Mouse (Mus musculus): ENCODE measurements around the gene Tmem208.

GRCm38 (mm10) chr8:105286907-105287306 lies 39.2 kb upstream of the Tmem208 start:
- TF ChIP-seq POLR2A (IDR thresholded peaks at IDR 0.05; ENCODE audit: low read depth, low read length) (no peak), MAX (IDR thresholded peaks at IDR 0.05; ENCODE audit: low read length) (no peak), CTCF (conservative IDR thresholded peaks at IDR 0.05 in 1 of 2, IDR thresholded peaks at IDR 0.05 in 1 of 2; ENCODE audit: low read depth in 2 of 2, low read length in 2 of 2) (peak in 1 of 2 experiments; percentile 52; a peak in 2 of 4 replicates), NRF1 (IDR thresholded peaks at IDR 0.05; ENCODE audit: low read depth, low read length) (no peak), EP300 (IDR thresholded peaks at IDR 0.05; ENCODE audit: low read length) (no peak), ETS1 (conservative IDR thresholded peaks at IDR 0.05; ENCODE audit: low read depth, low read length) (no peak), ZNF384 (IDR thresholded peaks at IDR 0.05; ENCODE audit: low read depth, low read length) (no peak), ZC3H11A (IDR thresholded peaks at IDR 0.05; ENCODE audit: low read depth, low read length) (no peak), MYC (IDR thresholded peaks at IDR 0.05; ENCODE audit: low read depth, low read length) (no peak)
